Comparison of ENCODE assay signal across 15 mouse cellular contexts in genomic region chr12:76427546-76427945, GRCm38 (mm10). TPM values are rescaled to one million over a fixed set of nuclear protein-coding genes. Genes with fewer than 3 reads are reported as not detected.
"Had no signal": no experiment of that assay in that cellular context is flagged by ENCODE, and none has a peak within 500 bp of the region (broad histone marks: within the 10 kb centered on the region; RNA-seq: fewer than 3 reads in every experiment).

No protein-coding gene starts in this region.

- H3K27ac ChIP-seq: left cerebral cortex, adult 2 months; limb, embryonic 10.5 days; liver, embryonic 15.5 days; midbrain, embryonic 15.5 days; neural tube, embryonic 13.5 days had no signal

- H3K27me3 ChIP-seq: midbrain, embryonic 15.5 days had no signal

- DNase-seq: kidney, postnatal 10 days; lung, adult 2 months; lung, postnatal 36 days; right cerebral cortex, postnatal 14 days; thymus, postnatal 4 days had no signal

- H3K9ac ChIP-seq: liver, embryonic 15.5 days; midbrain, embryonic 15.5 days; neural tube, embryonic 13.5 days had no signal

- H3K4me1 ChIP-seq: liver, embryonic 15.5 days; midbrain, embryonic 15.5 days had no signal

- H3K4me3 ChIP-seq: left cerebral cortex, adult 2 months; limb, embryonic 10.5 days; liver, embryonic 15.5 days; midbrain, embryonic 15.5 days; neural tube, embryonic 13.5 days had no signal

- H3K4me2 ChIP-seq: liver, embryonic 11.5 days; liver, embryonic 15.5 days; midbrain, embryonic 11.5 days; midbrain, embryonic 15.5 days; neural tube, embryonic 13.5 days had no signal

- H3K9me3 ChIP-seq: limb, embryonic 10.5 days; liver, embryonic 15.5 days; midbrain, embryonic 15.5 days; neural tube, embryonic 13.5 days had no signal

- ATAC-seq: lung, postnatal 0 days; midbrain, embryonic 15.5 days had no signal

- H3K36me3 ChIP-seq: limb, embryonic 10.5 days; liver, embryonic 15.5 days; midbrain, embryonic 15.5 days; neural tube, embryonic 13.5 days had no signal

RNA-seq across cellular contexts. Expression of gene Ppp1r36, which starts 10.2 kb away (rescaled TPM):
- polyA plus RNA-seq: large intestine, adult 2 months; spleen, adult 2 months had no signal
